9 mouse cellular contexts compared by ENCODE assay signal in the genomic region with DNA sequence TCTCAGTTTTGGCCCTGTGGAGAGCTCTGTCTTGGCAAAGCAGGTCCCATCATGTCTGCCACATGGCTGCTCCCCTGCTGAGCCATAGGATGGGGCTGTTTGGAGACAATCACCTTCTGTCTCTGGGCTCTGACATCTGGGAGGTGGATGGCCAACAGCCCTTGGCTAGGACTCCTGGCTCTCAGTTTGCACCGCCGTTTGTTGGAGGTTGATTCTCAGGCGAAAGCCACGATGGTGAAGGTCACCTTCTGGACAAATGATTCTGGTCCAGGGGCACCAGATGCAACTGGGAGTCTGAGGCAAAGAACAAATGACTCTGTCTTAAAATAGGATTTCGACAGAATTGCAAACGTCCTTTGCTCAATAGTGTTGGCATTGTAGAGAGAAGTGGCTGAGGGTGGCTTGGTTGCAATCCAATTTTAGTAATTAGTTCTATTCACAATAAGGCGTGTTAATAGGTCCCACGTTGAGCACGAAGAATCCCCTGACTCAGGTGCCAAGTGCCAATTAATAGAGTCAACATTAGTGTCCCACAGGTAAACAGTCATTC. TPM values are rescaled to one million over a fixed set of nuclear protein-coding genes. Genes with fewer than 3 reads are reported as not detected.
DNase-seq lines count a peak whose midpoint lies in the region; ATAC-seq lines count a peak whose summit lies in the region.
"Had no signal": no experiment of that assay in that cellular context is flagged by ENCODE, and none has a peak within 500 bp of the region (broad histone marks: within the 10 kb centered on the region; RNA-seq: fewer than 3 reads in every experiment).

No protein-coding gene starts in this region.

- WGBS in heart, embryonic 10.5 days, result 70% methylated on average over 9 of the region's 9 CpGs

- ATAC-seq in granulocyte monocyte progenitor cell, adult 5-6 weeks (replicated peaks; ENCODE audit: poor library complexity, severe bottlenecking), result peak; percentile 79

- H3K4me3 ChIP-seq in heart, embryonic 10.5 days, result peak overlapping the region; percentile 32; the same call in 1 of the 2 replicates
- H3K4me3 ChIP-seq: gastrocnemius, adult 2 months had no signal

- DNase-seq in heart, embryonic 10.5 days (ENCODE audit: low spot score), result no peak
- DNase-seq in heart, adult 9 months (ENCODE audit: low spot score in 2 of 2), result no peak
- DNase-seq in right cerebral cortex, postnatal 10 days (ENCODE audit: low spot score in 2 of 2), result peak; percentile 47 to 51
- DNase-seq in right cerebral cortex, postnatal 25 days, result no peak
- DNase-seq in gastrocnemius, postnatal 10 days, result no peak
- DNase-seq in retina, postnatal 1 day, result no peak
- DNase-seq in adrenal gland, adult 8-10 months, result no peak
- DNase-seq: gastrocnemius, adult 2 months had no signal

- H3K9me3 ChIP-seq in heart, embryonic 10.5 days, result no peaks in the 10 kb centered on the region

- H3K27ac ChIP-seq in heart, embryonic 10.5 days, result 0 out of 2 replicates have a peak overlapping the region, but pooled peaks have one; percentile 30
- H3K27ac ChIP-seq: gastrocnemius, adult 2 months had no signal

- 0 out of 2 replicates have a peak, but pooled peaks cover 13% of the 10 kb centered on the region for H3K27me3 ChIP-seq in heart, embryonic 10.5 days (ENCODE audit: insufficient read depth, poor library complexity, severe bottlenecking)

- H3K36me3 ChIP-seq in heart, embryonic 10.5 days, result no peaks in the 10 kb centered on the region

- peaks cover 14% of the 10 kb centered on the region for H3K4me1 ChIP-seq in heart, embryonic 10.5 days

RNA-seq across cellular contexts. Expression of a gene that starts 30.7 kb away (rescaled TPM):
- 1.2 and 1.7 TPM in 2 replicates for polyA plus RNA-seq in heart, embryonic 10.5 days (2016; fragmentation: Nextera tagmentation; extraction: Ambion mirVana)
- 151 and 195 TPM in 2 replicates for total RNA-seq in granulocyte monocyte progenitor cell, adult 5-6 weeks (2014; fragmentation: Nextera tagmentation)
- 178 and 196 TPM in 2 replicates for total RNA-seq in granulocyte monocyte progenitor cell, adult 5-6 weeks (2017)
- total RNA-seq in gastrocnemius, postnatal 10 days (2021), result 10 to 100 TPM; 17.9 to 23.7 TPM
- total RNA-seq in adrenal gland, adult 8-10 months (2022), result 10 to 100 TPM; 14.8 to 66.9 (median 40.0) TPM

Comparison
In these comparisons a context has a peak if more than half of its experiments do, and no peak if none do; other contexts are left out.
1. DNase-seq: peak in right cerebral cortex, postnatal 10 days (2 of 2); none in heart, embryonic 10.5 days (single experiment), heart, adult 9 months (0 of 2), right cerebral cortex, postnatal 25 days (single experiment), gastrocnemius, postnatal 10 days (single experiment), retina, postnatal 1 day (single experiment) and adrenal gland, adult 8-10 months (single experiment).